Mouse (Mus musculus) CH12.LX (cell line): ENCODE measurements around the gene Hist1h1t.

Experiments used
- CTCF ChIP-seq, 2 experiments: IDR thresholded peaks in 1 of 2; conservative IDR thresholded peaks in 1 of 2; 2 replicates each; pipeline ENCODE4 v1.5.1; 2011 to 2012; ENCODE audit warnings: low read depth in 2 of 2, low read length in 2 of 2, improper control_type of control experiment in 1 of 2, inconsistent platforms in 1 of 2, mild to moderate bottlenecking in 1 of 2, moderate library complexity in 1 of 2
- USF1 ChIP-seq: IDR thresholded peaks from 2 replicates; pipeline ENCODE4 v1.6.1; 2014; ENCODE audit warnings: low read depth, mild to moderate bottlenecking, inconsistent platforms, low read length, improper control_type of control experiment

- TF ChIP-seq USF1 = no peak
- no peak for TF ChIP-seq CTCF (conservative IDR thresholded peaks at IDR 0.05 in 1 of 2, IDR thresholded peaks at IDR 0.05 in 1 of 2; ENCODE audit: low read depth in 2 of 2, low read length in 2 of 2)
Measured at GRCm38 (mm10) chr13:23739922-23740252, 44.3 kb downstream of the Hist1h1t start.
